Mouse (Mus musculus): ENCODE data around the gene Trpm7. TPM values are rescaled to one million over a fixed set of nuclear protein-coding genes. Genes with fewer than 3 reads are reported as not detected.
"Not testable (repeated sequence)": the region's sequence is repeated elsewhere in the genome, so short reads cannot be mapped to it uniquely, and the experiment has no call there.

Trpm7 gene
- total and polyA plus RNA-seq, 2 experiments from 2014 or later, result 25.3 to 28.8 TPM

DNA sequence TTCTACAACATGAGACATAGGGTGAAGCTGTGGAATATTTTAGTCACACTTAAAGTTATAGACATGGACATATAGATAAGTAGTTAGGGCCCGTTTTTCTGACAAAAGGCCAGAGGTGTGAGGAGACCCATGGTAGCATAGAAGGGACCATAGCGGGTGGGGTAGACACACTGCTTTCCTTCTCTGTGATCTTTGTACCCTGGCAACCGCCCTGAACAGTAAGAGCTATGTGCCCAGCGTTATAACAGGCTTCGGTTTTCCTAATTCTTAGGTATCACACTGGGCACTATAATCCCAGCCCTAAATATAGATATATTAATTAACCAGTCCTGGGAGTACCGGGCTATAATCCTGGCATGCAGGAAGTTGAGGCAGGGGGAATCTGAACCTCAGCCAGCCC, 20.9 kb upstream of the Trpm7 start:
- Histone ChIP-seq H3K4me1 (ENCODE audit: insufficient read depth, low read length) (no peaks in the 10 kb centered on the region), H3K4me3 (ENCODE audit: low read length) (no peak overlapping the region), H3K27ac (no peak overlapping the region), H3K9ac (replicated peaks; ENCODE audit: low read length) (no peak overlapping the region), H3K9me3 (ENCODE audit: low read length) (no peaks in the 10 kb centered on the region), H3K36me3 (ENCODE audit: insufficient read depth, low read length) (peaks cover 5% of the 10 kb centered on the region; the same call in 1 of the 2 replicates), H3K4me2 (ENCODE audit: low read depth, low read length) (no peak overlapping the region), H3K27me3 (ENCODE audit: insufficient read depth, low read length) (no peaks in the 10 kb centered on the region)
- no peak for TF ChIP-seq CTCF (IDR thresholded peaks at IDR 0.05; ENCODE audit: low read depth)
- no peak for ATAC-seq
- DNase-seq (ENCODE audit: low spot score), result no peak
- WGBS, result 76% methylated on average over 6 of the region's 6 CpGs

DNA sequence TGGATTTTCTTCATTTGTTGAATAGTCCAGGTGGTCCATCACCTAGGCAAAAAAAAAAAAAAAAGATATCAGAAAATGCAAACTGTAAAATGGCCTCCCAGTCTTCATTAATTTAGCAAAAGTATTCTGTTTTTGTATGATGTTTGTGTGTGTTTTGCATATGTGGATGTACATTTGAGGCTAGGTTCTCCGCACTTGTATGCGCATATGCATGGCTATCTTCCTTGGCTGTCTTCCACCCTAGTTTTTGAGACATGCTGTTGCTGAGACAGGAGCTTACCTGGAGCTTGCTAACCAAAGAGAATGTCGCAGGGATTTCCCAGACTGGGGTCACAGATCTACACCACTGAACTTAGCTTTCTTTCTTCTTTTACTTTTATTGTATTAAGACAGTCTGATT, 18.2 kb upstream of the Trpm7 start:
- Histone ChIP-seq H3K9me3 (ENCODE audit: low read length) (no peaks in the 10 kb centered on the region), H3K27me3 (ENCODE audit: insufficient read depth, low read length) (no peaks in the 10 kb centered on the region), H3K36me3 (ENCODE audit: insufficient read depth, low read length) (0 out of 2 replicates have a peak, but pooled peaks cover 3% of the 10 kb centered on the region), H3K27ac (no peak overlapping the region), H3K9ac (replicated peaks; ENCODE audit: low read length) (no peak overlapping the region), H3K4me3 (ENCODE audit: low read length) (no peak overlapping the region), H3K4me2 (ENCODE audit: low read depth, low read length) (no peak overlapping the region), H3K4me1 (ENCODE audit: insufficient read depth, low read length) (no peaks in the 10 kb centered on the region)
- ATAC-seq (no peak), DNase-seq (ENCODE audit: low spot score) (no peak)
- no peak for TF ChIP-seq CTCF (IDR thresholded peaks at IDR 0.05; ENCODE audit: low read depth)
- 96% methylated on average over 3 of the region's 3 CpGs for WGBS

DNA sequence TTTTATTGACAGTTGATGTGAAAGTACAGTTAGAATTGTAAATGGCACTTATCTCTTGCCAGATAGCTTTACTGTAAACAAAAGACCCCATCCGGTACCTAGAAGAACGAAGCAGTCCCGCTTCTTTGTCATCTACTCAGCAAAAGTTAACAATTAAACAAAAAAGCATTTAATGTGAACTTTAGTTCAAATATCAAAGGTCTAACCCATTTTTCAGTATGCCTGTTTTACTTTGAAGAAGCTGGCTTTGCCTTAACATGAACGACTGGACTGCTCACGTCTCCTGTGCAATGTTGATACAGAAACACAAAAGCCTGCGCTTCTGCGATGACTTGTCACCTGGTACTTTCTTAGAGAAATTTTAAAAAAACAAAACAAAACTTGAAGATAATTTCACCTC, 16.3 kb upstream of the Trpm7 start:
- Histone ChIP-seq H3K36me3 (ENCODE audit: insufficient read depth, low read length) (0 out of 2 replicates have a peak, but pooled peaks cover 3% of the 10 kb centered on the region), H3K4me2 (ENCODE audit: low read depth, low read length) (no peak overlapping the region), H3K27me3 (ENCODE audit: insufficient read depth, low read length) (no peaks in the 10 kb centered on the region), H3K9me3 (ENCODE audit: low read length) (no peaks in the 10 kb centered on the region), H3K9ac (replicated peaks; ENCODE audit: low read length) (no peak overlapping the region), H3K4me1 (ENCODE audit: insufficient read depth, low read length) (no peaks in the 10 kb centered on the region), H3K4me3 (ENCODE audit: low read length) (no peak overlapping the region), H3K27ac (no peak overlapping the region)
- TF ChIP-seq CTCF (IDR thresholded peaks at IDR 0.05; ENCODE audit: low read depth), result no peak
- WGBS, result 89% methylated on average over 7 of the region's 7 CpGs
- DNase-seq (ENCODE audit: low spot score) (no peak), ATAC-seq (no peak)

DNA sequence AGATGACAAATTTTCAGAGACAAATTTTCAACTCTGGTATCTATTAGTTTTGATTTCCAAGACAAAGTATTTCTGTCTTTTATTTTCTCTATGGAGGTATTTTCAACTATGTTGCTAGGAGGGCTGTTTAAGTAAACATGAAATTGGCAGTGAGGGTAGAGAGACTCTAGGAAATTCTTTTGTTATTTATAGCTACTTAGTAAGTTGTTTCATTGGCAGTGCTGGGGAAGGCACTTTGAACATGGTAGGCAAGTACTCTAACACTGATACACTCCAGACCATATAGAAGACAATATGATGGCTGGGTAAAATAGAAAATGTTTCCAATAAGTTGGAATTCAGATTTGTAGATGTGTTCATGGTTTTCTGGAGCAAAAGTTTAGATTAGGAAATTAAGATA, 15.7 kb upstream of the Trpm7 start:
- no peak for TF ChIP-seq CTCF (IDR thresholded peaks at IDR 0.05; ENCODE audit: low read depth)
- Histone ChIP-seq H3K4me1 (ENCODE audit: insufficient read depth, low read length) (no peaks in the 10 kb centered on the region), H3K4me3 (ENCODE audit: low read length) (no peak overlapping the region), H3K9me3 (ENCODE audit: low read length) (no peaks in the 10 kb centered on the region), H3K9ac (replicated peaks; ENCODE audit: low read length) (no peak overlapping the region), H3K27ac (no peak overlapping the region), H3K27me3 (ENCODE audit: insufficient read depth, low read length) (no peaks in the 10 kb centered on the region), H3K4me2 (ENCODE audit: low read depth, low read length) (no peak overlapping the region), H3K36me3 (ENCODE audit: insufficient read depth, low read length) (0 out of 2 replicates have a peak, but pooled peaks cover 3% of the 10 kb centered on the region)
- DNase-seq (ENCODE audit: low spot score), result no peak
- ATAC-seq, result no peak

DNA sequence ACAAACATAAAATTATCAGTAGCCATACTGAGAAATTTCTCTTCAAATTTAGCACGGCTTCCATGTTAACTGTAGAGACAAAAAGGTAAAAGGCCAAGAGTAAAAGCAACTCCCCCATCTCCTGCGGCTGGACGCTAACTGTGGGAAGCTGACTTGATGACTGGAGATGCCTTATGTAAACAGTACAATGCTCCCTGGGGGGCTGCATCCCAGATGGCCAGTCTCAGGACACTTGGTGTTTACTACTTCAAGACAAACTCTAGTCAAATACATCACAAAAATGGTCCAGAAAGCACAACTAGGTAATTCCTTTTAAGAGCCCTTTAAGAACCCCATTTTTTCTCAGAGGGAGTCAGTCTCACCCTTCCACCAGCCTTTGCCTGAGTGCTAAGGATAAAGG, 11.1 kb upstream of the Trpm7 start:
- no peaks in the 10 kb centered on the region for H3K9me3 ChIP-seq (ENCODE audit: low read length)
- H3K4me1 ChIP-seq (ENCODE audit: insufficient read depth, low read length), result no peaks in the 10 kb centered on the region
- no peak for DNase-seq (ENCODE audit: low spot score)
- no peak overlapping the region for H3K4me3 ChIP-seq (ENCODE audit: low read length)
- 65% methylated on average over 3 of the region's 3 CpGs for WGBS
- ATAC-seq, result no peak
- H3K9ac ChIP-seq (replicated peaks; ENCODE audit: low read length), result no peak overlapping the region
- H3K4me2 ChIP-seq (ENCODE audit: low read depth, low read length), result no peak overlapping the region
- no peak overlapping the region for H3K27ac ChIP-seq
- TF ChIP-seq CTCF (IDR thresholded peaks at IDR 0.05; ENCODE audit: low read depth), result no peak
- no peaks in the 10 kb centered on the region for H3K27me3 ChIP-seq (ENCODE audit: insufficient read depth, low read length)
- H3K36me3 ChIP-seq (ENCODE audit: insufficient read depth, low read length), result no peaks in the 10 kb centered on the region

DNA sequence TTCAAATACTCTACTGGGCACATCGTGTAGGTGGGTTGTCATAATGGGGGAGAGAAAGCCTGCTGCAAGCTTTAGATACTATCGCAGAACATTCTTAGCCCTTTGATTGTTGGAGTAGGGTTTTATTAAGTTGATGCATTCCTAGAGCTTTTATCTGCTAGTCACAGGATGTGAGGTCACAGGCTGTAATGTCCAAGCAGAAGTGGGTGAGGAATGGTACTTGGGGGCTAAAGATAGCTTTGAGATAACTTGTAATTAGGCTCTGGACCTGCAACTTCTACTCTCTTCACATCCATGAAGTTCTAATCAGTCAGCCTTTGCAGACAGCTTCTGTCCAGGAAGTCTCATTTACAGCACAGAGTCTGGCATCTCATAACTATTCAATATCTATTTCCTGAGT, 9.8 kb upstream of the Trpm7 start:
- TF ChIP-seq CTCF (IDR thresholded peaks at IDR 0.05; ENCODE audit: low read depth), result no peak
- 79% methylated on average over 2 of the region's 2 CpGs for WGBS

DNA sequence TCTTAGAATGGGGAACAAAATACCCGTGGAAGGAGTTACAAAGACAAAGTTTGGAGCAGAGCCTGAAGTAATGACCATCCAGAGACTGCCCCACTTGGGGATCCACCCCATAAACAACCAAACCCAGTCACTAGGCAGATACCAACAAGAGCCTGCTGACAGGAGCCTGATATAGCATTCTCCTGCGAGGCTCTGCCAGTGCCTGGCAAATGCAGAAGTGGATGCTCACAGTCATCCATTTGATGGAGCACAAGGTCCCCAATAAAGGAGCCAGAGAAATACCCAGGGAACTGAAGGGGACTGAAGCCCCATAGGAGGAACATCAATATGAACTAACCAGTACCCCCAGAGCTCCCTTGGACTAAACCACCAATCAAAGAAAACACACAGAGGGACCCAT, 6.7 kb upstream of the Trpm7 start:
- not testable (repeated sequence) for H3K27ac ChIP-seq; H3K9ac ChIP-seq (replicated peaks; ENCODE audit: low read length); H3K9me3 ChIP-seq (ENCODE audit: low read length); DNase-seq (ENCODE audit: low spot score); H3K27me3 ChIP-seq (ENCODE audit: insufficient read depth, low read length); ATAC-seq; H3K4me3 ChIP-seq (ENCODE audit: low read length); H3K4me1 ChIP-seq (ENCODE audit: insufficient read depth, low read length); H3K36me3 ChIP-seq (ENCODE audit: insufficient read depth, low read length); H3K4me2 ChIP-seq (ENCODE audit: low read depth, low read length)
- 68% methylated on average over 2 of the region's 2 CpGs for WGBS

More for the DNA sequence above, 9.8 kb upstream of the Trpm7 start:
- Histone ChIP-seq H3K36me3 (ENCODE audit: insufficient read depth, low read length) (no peaks in the 10 kb centered on the region), H3K27me3 (ENCODE audit: insufficient read depth, low read length) (no peaks in the 10 kb centered on the region), H3K4me2 (ENCODE audit: low read depth, low read length) (no peak overlapping the region), H3K27ac (no peak overlapping the region), H3K4me3 (ENCODE audit: low read length) (no peak overlapping the region), H3K4me1 (ENCODE audit: insufficient read depth, low read length) (no peaks in the 10 kb centered on the region), H3K9me3 (ENCODE audit: low read length) (no peaks in the 10 kb centered on the region), H3K9ac (replicated peaks; ENCODE audit: low read length) (no peak overlapping the region)
- ATAC-seq, result no peak
- no peak for DNase-seq (ENCODE audit: low spot score)
